Mouse (Mus musculus): ENCODE results near the gene Atpif1. TPM values are rescaled to one million over a fixed set of nuclear protein-coding genes. Genes with fewer than 3 reads are reported as not detected.
"Not testable (repeated sequence)": the region's sequence is repeated elsewhere in the genome, so short reads cannot be mapped to it uniquely, and the experiment has no call there.

Atpif1 gene
- total and polyA plus RNA-seq, 2 experiments from 2014 or later: 341 to 1,637 TPM

DNA sequence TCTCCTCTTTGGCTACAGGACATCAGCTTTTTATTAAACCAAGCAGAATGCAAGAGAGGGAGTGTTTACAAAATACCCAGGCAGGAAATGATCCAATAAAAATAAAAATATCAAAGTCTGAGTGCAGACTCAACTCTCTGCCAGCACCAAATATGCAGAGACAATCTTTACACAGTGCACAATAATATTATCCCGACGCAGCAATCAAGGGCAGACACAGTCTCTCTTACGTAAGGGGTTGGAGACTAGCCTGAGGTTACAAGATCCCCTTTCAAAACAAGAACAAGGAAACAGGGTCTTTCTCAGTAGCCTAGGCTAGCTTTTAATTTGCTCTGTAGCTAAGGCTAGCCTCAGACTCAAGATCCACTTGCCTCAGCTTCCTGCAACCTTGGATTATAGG lies 44.9 kb downstream of the Atpif1 start:
- Histone ChIP-seq H3K9me3 (ENCODE audit: low read length) (no peaks in the 10 kb centered on the region), H3K4me3 (ENCODE audit: low read length) (no peak overlapping the region), H3K27ac (no peak overlapping the region), H3K36me3 (ENCODE audit: insufficient read depth, low read length) (peaks cover 7% of the 10 kb centered on the region; the same call in 1 of the 2 replicates), H3K4me2 (ENCODE audit: low read depth, low read length) (no peak overlapping the region), H3K9ac (replicated peaks; ENCODE audit: low read length) (no peak overlapping the region), H3K27me3 (ENCODE audit: insufficient read depth, low read length) (no peaks in the 10 kb centered on the region), H3K4me1 (ENCODE audit: insufficient read depth, low read length) (no peaks in the 10 kb centered on the region)
- ATAC-seq: no peak
- no peak for TF ChIP-seq CTCF (IDR thresholded peaks at IDR 0.05; ENCODE audit: low read depth)
- no peak for DNase-seq (ENCODE audit: low spot score)
- WGBS: 90% methylated on average over 3 of the region's 3 CpGs

- Histone ChIP-seq H3K4me2 (ENCODE audit: low read depth, low read length) (no peak overlapping the region), H3K27me3 (ENCODE audit: insufficient read depth, low read length) (no peaks in the 10 kb centered on the region), H3K4me3 (ENCODE audit: low read length) (no peak overlapping the region), H3K36me3 (ENCODE audit: insufficient read depth, low read length) (no peaks in the 10 kb centered on the region), H3K9me3 (ENCODE audit: low read length) (no peaks in the 10 kb centered on the region), H3K9ac (replicated peaks; ENCODE audit: low read length) (no peak overlapping the region), H3K27ac (no peak overlapping the region), H3K4me1 (ENCODE audit: insufficient read depth, low read length) (no peaks in the 10 kb centered on the region)
- 68% methylated on average over 5 of the region's 5 CpGs for WGBS
- DNase-seq (ENCODE audit: low spot score): no peak
- no peak for TF ChIP-seq CTCF (IDR thresholded peaks at IDR 0.05; ENCODE audit: low read depth)
- ATAC-seq: no peak
Observed at GRCm38 (mm10) chr4:132484820-132485219, 48.6 kb downstream of the Atpif1 start.

DNA sequence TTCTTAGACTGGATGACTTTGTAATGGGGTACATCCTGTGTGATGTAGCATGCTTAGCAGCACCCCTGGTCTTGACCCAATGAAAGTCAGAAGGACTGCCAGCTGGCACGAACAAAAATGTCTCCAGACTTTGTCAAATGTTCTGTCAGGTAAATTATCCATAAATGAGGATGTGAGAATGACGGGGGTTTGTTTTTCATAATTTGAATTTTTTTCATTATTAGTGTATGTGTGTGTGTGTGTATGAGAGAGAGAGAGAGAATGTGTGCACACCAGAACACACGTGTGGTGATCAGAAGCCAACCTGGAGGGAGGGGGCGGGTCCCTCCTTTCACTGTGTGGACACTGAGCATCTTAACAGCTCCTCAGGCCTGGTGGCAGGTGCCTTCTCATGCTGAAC lies 49.2 kb downstream of the Atpif1 start:
- Histone ChIP-seq H3K9ac (replicated peaks; ENCODE audit: low read length) (no peak overlapping the region), H3K4me1 (ENCODE audit: insufficient read depth, low read length) (no peaks in the 10 kb centered on the region), H3K36me3 (ENCODE audit: insufficient read depth, low read length) (no peaks in the 10 kb centered on the region), H3K4me2 (ENCODE audit: low read depth, low read length) (no peak overlapping the region), H3K9me3 (ENCODE audit: low read length) (no peaks in the 10 kb centered on the region), H3K27ac (no peak overlapping the region), H3K4me3 (ENCODE audit: low read length) (no peak overlapping the region), H3K27me3 (ENCODE audit: insufficient read depth, low read length) (no peaks in the 10 kb centered on the region)
- TF ChIP-seq CTCF (IDR thresholded peaks at IDR 0.05; ENCODE audit: low read depth): no peak
- DNase-seq (ENCODE audit: low spot score) (no peak), ATAC-seq (no peak)
- WGBS: 81% methylated on average over 4 of the region's 4 CpGs

GRCm38 (mm10) chr4:132482956-132483608 lies 50.4 kb downstream of the Atpif1 start:
- WGBS: 77% methylated on average over 13 of the region's 13 CpGs
- Histone ChIP-seq H3K27me3 (ENCODE audit: insufficient read depth, low read length) (no peaks in the 10 kb centered on the region), H3K27ac (no peak overlapping the region), H3K4me2 (ENCODE audit: low read depth, low read length) (no peak overlapping the region), H3K4me1 (ENCODE audit: insufficient read depth, low read length) (no peaks in the 10 kb centered on the region), H3K36me3 (ENCODE audit: insufficient read depth, low read length) (no peaks in the 10 kb centered on the region), H3K9ac (replicated peaks; ENCODE audit: low read length) (no peak overlapping the region), H3K4me3 (ENCODE audit: low read length) (no peak overlapping the region), H3K9me3 (ENCODE audit: low read length) (no peaks in the 10 kb centered on the region)
- no peak for ATAC-seq
- DNase-seq (ENCODE audit: low spot score): no peak
- no peak for TF ChIP-seq CTCF (IDR thresholded peaks at IDR 0.05; ENCODE audit: low read depth)

GRCm38 (mm10) chr4:132482104-132482503 lies 51.4 kb downstream of the Atpif1 start:
- not testable (repeated sequence) for H3K9ac ChIP-seq (replicated peaks; ENCODE audit: low read length); ATAC-seq; H3K4me3 ChIP-seq (ENCODE audit: low read length); H3K4me2 ChIP-seq (ENCODE audit: low read depth, low read length); H3K9me3 ChIP-seq (ENCODE audit: low read length); H3K27me3 ChIP-seq (ENCODE audit: insufficient read depth, low read length); H3K36me3 ChIP-seq (ENCODE audit: insufficient read depth, low read length); H3K4me1 ChIP-seq (ENCODE audit: insufficient read depth, low read length); H3K27ac ChIP-seq; DNase-seq (ENCODE audit: low spot score)
- WGBS: 76% methylated on average over 3 of the region's 3 CpGs

Other genes starting within 250 kb of the Atpif1 start
- gene Rab42, start 230.3 kb downstream of the Atpif1 start, total RNA-seq (2014; rRNA removed): 4.9 and 5.4 TPM in 2 replicates
- 5.1 and 5.9 TPM in 2 replicates for gene Rab42, start 230.3 kb downstream of the Atpif1 start, polyA plus RNA-seq (2015; fragmentation: Nextera tagmentation; extraction: Ambion mirVana)
- gene Trnau1ap, start 204.1 kb downstream of the Atpif1 start, total RNA-seq (2014; rRNA removed): 53.2 and 79.3 TPM in 2 replicates
- 56.6 and 62.6 TPM in 2 replicates for gene Trnau1ap, start 204.1 kb downstream of the Atpif1 start, polyA plus RNA-seq (2015; fragmentation: Nextera tagmentation; extraction: Ambion mirVana)
- gene Rcc1, start 180.1 kb downstream of the Atpif1 start, total RNA-seq (2014; rRNA removed): 20.7 and 24.4 TPM in 2 replicates
- 28.8 and 29.7 TPM in 2 replicates for gene Rcc1, start 180.1 kb downstream of the Atpif1 start, polyA plus RNA-seq (2015; fragmentation: Nextera tagmentation; extraction: Ambion mirVana)
- 4.0 and 5.0 TPM in 2 replicates for gene Phactr4, start 111.2 kb downstream of the Atpif1 start, total RNA-seq (2014; rRNA removed)
- 5.2 and 5.4 TPM in 2 replicates for gene Phactr4, start 111.2 kb downstream of the Atpif1 start, polyA plus RNA-seq (2015; fragmentation: Nextera tagmentation; extraction: Ambion mirVana)
- 11.4 and 11.6 TPM in 2 replicates for gene Med18, start 69.7 kb downstream of the Atpif1 start, total RNA-seq (2014; rRNA removed)
- gene Med18, start 69.7 kb downstream of the Atpif1 start, polyA plus RNA-seq (2015; fragmentation: Nextera tagmentation; extraction: Ambion mirVana): 12.1 and 13.8 TPM in 2 replicates
- gene Sesn2, start 23.2 kb downstream of the Atpif1 start, total RNA-seq (2014; rRNA removed): 22.8 and 25.7 TPM in 2 replicates
- 18.3 and 19.9 TPM in 2 replicates for gene Sesn2, start 23.2 kb downstream of the Atpif1 start, polyA plus RNA-seq (2015; fragmentation: Nextera tagmentation; extraction: Ambion mirVana)
- gene Dnajc8, start 1.9 kb upstream of the Atpif1 start, total RNA-seq (2014; rRNA removed): 64.6 and 95.5 TPM in 2 replicates
- 142 and 162 TPM in 2 replicates for gene Dnajc8, start 1.9 kb upstream of the Atpif1 start, polyA plus RNA-seq (2015; fragmentation: Nextera tagmentation; extraction: Ambion mirVana)
- gene Ptafr, start 30.4 kb upstream of the Atpif1 start, total RNA-seq (2014; rRNA removed): 0.32 and 0.63 TPM in 2 replicates
- gene Ptafr, start 30.4 kb upstream of the Atpif1 start, polyA plus RNA-seq (2015; fragmentation: Nextera tagmentation; extraction: Ambion mirVana): 0.61 and 0.64 TPM in 2 replicates
- 16.4 and 18.7 TPM in 2 replicates for gene Eya3, start 105.3 kb upstream of the Atpif1 start, total RNA-seq (2014; rRNA removed)
- gene Eya3, start 105.3 kb upstream of the Atpif1 start, polyA plus RNA-seq (2015; fragmentation: Nextera tagmentation; extraction: Ambion mirVana): 7.4 and 8.3 TPM in 2 replicates
- 5.6 and 6.2 TPM in 2 replicates for gene Xkr8, start 198.9 kb upstream of the Atpif1 start, total RNA-seq (2014; rRNA removed)
- 5.0 and 7.3 TPM in 2 replicates for gene Xkr8, start 198.9 kb upstream of the Atpif1 start, polyA plus RNA-seq (2015; fragmentation: Nextera tagmentation; extraction: Ambion mirVana)
- 0.47 and 1.0 TPM in 2 replicates for gene Smpdl3b, start 223.6 kb upstream of the Atpif1 start, total RNA-seq (2014; rRNA removed)
- 0.98 and 1.4 TPM in 2 replicates for gene Smpdl3b, start 223.6 kb upstream of the Atpif1 start, polyA plus RNA-seq (2015; fragmentation: Nextera tagmentation; extraction: Ambion mirVana)
- 30.9 and 31.9 TPM in 2 replicates for gene Rpa2, start 234.7 kb upstream of the Atpif1 start, total RNA-seq (2014; rRNA removed)
- 37.5 and 42.4 TPM in 2 replicates for gene Rpa2, start 234.7 kb upstream of the Atpif1 start, polyA plus RNA-seq (2015; fragmentation: Nextera tagmentation; extraction: Ambion mirVana)